Mouse (Mus musculus) lung, embryonic 16.5 days (tissue): ENCODE results near the gene Cst13. TPM values are rescaled to one million over a fixed set of nuclear protein-coding genes. Genes with fewer than 3 reads are reported as not detected.

Experiments
- ATAC-seq: fragments of 200-750 bp; cut with Nextera tagmentation; 2 replicates; pipeline ENCODE4 v1.8.0; 2017; ENCODE audit warnings: low read depth, mild to moderate bottlenecking, moderate library complexity
- H3K27ac ChIP-seq: fragments of 300-500 bp; sonication (generic); 2 replicates; pipeline ENCODE4 v1.5.1; 2014; ENCODE audit warnings: mild to moderate bottlenecking, control low read depth, low read length
- H3K27me3 ChIP-seq: fragments of 300-500 bp; sonication (generic); 2 replicates; pipeline ENCODE4 v1.6.1; 2014; ENCODE audit warnings: low read depth, low read length, mixed read lengths; ENCODE audit not compliant: control insufficient read depth, insufficient read depth
- H3K36me3 ChIP-seq: fragments of 300-500 bp; sonication (generic); 2 replicates; pipeline ENCODE4 v1.6.1; 2014; ENCODE audit warnings: low read length; ENCODE audit not compliant: control insufficient read depth, insufficient read depth
- H3K4me1 ChIP-seq: fragments of 300-500 bp; sonication (generic); replicated peaks from 2 replicates; pipeline ENCODE4 v1.6.1; 2014; ENCODE audit warnings: low read length, mixed read lengths; ENCODE audit not compliant: control insufficient read depth, insufficient read depth
- H3K4me2 ChIP-seq: fragments of 300-500 bp; sonication (generic); 2 replicates; pipeline ENCODE4 v1.6.1; 2014; ENCODE audit warnings: low read depth, low read length, control low read depth
- H3K4me3 ChIP-seq: fragments of 300-500 bp; sonication (generic); 2 replicates; pipeline ENCODE4 v1.5.1; 2014; ENCODE audit warnings: mild to moderate bottlenecking, low read length, control low read depth
- H3K9ac ChIP-seq: fragments of 300-500 bp; sonication (generic); 2 replicates; pipeline ENCODE4 v1.6.1; 2014; ENCODE audit warnings: low read length, control low read depth
- H3K9me3 ChIP-seq: fragments of 300-500 bp; sonication (generic); 2 replicates; pipeline ENCODE4 v1.6.1; 2016; ENCODE audit warnings: low read length; ENCODE audit not compliant: control insufficient read depth
- WGBS: fragments of 180-500 bp; shearing (Covaris S2); extraction: QIAGEN DNeasy Blood & Tissue Kit; methylation state at CpG from one replicate; pipeline ENCODE4 v1.1.7; 2014; 5-methylcytosine and 5-hydroxymethylcytosine counted together
- polyA plus RNA-seq: library from polyadenylated mRNA; unstranded; fragments of >200 nt; fragmentation: Nextera tagmentation; extraction: Ambion mirVana; gene quantifications from 2 replicates; pipeline ENCODE4 v1.2.1, GENCODE M21; 2015

Gene Cst13
- polyA plus RNA-seq, 1 experiment from 2014 or later = not detected

DNA sequence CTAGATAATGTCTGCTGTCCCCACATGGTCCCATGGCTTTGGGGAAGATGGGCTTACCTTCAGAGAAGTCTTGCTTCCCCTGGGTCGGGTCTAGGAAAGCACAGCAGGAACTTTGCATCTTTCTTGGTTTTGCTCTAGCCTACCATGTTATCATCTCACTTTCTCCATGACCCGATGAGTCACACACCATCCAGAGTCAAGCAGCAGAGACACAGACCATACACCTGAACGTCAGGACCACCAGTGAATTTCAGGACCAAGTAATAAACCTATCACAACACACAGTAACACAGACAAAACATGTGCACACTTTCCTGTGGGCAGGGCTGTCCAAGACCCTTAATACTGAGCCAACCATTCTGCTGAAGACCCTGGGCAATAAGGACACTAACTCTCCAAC lies 50.6 kb downstream of the Cst13 start:
- Histone ChIP-seq H3K27ac (no peak overlapping the region), H3K9ac (no peak overlapping the region), H3K4me3 (no peak overlapping the region), H3K9me3 (no peaks in the 10 kb centered on the region), H3K4me1 (peaks cover 21% of the 10 kb centered on the region), H3K4me2 (no peak overlapping the region), H3K36me3 (peaks cover 13% of the 10 kb centered on the region), H3K27me3 (no peaks in the 10 kb centered on the region)
- WGBS = 85% methylated on average over 3 of the region's 3 CpGs
- ATAC-seq = no peak

- H3K27me3 ChIP-seq = no peaks in the 10 kb centered on the region
- peaks cover 13% of the 10 kb centered on the region for H3K36me3 ChIP-seq
- WGBS = 30% methylated on average over 4 of the region's 4 CpGs
- H3K4me2 ChIP-seq = peak overlapping the region; percentile 76
- peak overlapping the region; percentile 23; the same call in 1 of the 2 replicates for H3K27ac ChIP-seq
- H3K4me1 ChIP-seq = peaks cover 32% of the 10 kb centered on the region
- H3K9me3 ChIP-seq = no peaks in the 10 kb centered on the region
- H3K4me3 ChIP-seq = peak overlapping the region; percentile 77
- H3K9ac ChIP-seq = peak overlapping the region; percentile 11; the same call in 1 of the 2 replicates
- ATAC-seq = no peak
Observed at GRCm38 (mm10) chr2:148872860-148873259, 53.0 kb downstream of the Cst13 start.

- Histone ChIP-seq H3K4me2 (peak overlapping the region; percentile 76), H3K36me3 (peaks cover 13% of the 10 kb centered on the region), H3K4me1 (peaks cover 38% of the 10 kb centered on the region), H3K27ac (peak overlapping the region; percentile 96; the same call in 1 of the 2 replicates), H3K9me3 (no peaks in the 10 kb centered on the region), H3K27me3 (no peaks in the 10 kb centered on the region), H3K4me3 (peak overlapping the region; percentile 77), H3K9ac (peak overlapping the region; percentile 85)
- WGBS = 12% methylated on average over 3 of the region's 3 CpGs
- no peak for ATAC-seq
Observed at GRCm38 (mm10) chr2:148874224-148874616, 54.3 kb downstream of the Cst13 start.

DNA sequence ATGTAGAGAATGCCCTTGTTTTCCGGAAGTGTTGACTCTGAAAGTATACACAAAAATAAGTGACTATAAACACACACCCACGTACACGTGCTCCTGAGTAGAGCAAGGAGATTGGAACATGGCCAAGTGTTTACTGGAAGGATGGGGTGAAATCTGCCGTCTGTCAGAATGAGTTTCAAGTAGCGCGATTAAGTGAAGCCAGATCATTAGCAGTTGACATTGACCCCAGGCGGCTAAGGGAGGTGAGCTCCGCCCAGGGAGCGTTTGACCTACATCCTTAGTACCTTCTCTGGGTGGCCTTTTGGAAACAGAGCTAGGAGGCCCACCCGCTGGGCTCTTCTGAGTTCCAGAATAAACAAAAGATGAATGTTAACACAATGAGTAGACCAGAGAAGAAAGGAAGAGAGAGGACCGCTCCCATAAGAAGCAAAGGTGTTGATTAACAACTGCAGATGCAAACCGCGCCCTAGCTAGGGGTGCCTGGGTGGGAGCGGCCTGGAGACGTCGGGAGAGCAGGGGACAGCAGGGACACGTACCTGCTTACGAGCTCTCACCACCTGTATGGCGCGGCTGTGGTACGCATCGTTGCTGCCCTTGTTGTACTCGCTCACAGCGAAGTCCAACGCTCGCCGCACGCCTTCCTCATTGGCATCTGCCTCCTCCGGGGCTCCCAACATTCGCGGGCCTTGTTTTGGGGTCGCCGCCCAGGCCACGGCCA lies 54.9 kb downstream of the Cst13 start:
- H3K36me3 ChIP-seq = peaks cover 13% of the 10 kb centered on the region
- WGBS = under 1% methylated on average over 34 of the region's 34 CpGs
- H3K4me2 ChIP-seq = peak overlapping the region; percentile 76
- H3K9ac ChIP-seq = peak overlapping the region; percentile 85
- peak overlapping the region; percentile 96 for H3K27ac ChIP-seq
- H3K27me3 ChIP-seq = no peaks in the 10 kb centered on the region
- H3K4me3 ChIP-seq = peak overlapping the region; percentile 77
- no peaks in the 10 kb centered on the region for H3K9me3 ChIP-seq
- H3K4me1 ChIP-seq = peaks cover 38% of the 10 kb centered on the region
- ATAC-seq = peak; percentile 65

DNA sequence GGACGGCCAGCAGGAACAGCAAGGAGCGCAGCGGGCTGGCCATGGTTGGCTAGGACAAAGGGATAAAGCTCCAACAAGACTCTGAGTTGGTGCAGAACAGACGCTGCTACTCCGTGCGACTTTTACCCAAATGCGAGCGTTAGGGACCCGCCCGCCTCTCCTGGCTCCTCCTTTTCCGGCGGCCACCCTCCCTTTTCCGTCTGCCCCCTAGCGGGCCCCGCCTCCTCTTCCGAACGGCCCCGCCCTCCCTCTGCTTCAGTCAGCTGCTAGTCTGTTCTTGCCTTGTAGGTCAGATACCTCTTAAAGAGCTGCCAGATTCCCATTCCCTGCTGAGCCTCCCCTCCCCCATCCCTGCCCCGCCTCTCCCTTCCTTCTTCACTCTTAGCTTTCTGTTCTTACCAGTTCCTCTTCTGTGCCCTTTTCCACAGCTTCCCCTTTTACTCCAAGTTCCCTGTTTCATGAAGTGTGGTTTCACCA lies 55.5 kb downstream of the Cst13 start, which contains the start of gene Cst3:
Cst3 (minus strand) TSS at position 358 of the 477 bp plus-strand sequence.
- peak within 1 kb of the TSS; percentile 85 for H3K9ac ChIP-seq
- peak within 1 kb of the TSS; percentile 96 for H3K27ac ChIP-seq
- peak; percentile 97 for ATAC-seq
- no peaks in the 10 kb centered on the region for H3K27me3 ChIP-seq
- H3K4me2 ChIP-seq = peak within 1 kb of the TSS; percentile 76
- H3K4me1 ChIP-seq = peaks cover 38% of the 10 kb centered on the region
- under 1% methylated on average over 16 of the region's 19 CpGs for WGBS
- no peaks in the 10 kb centered on the region for H3K9me3 ChIP-seq
- H3K4me3 ChIP-seq = peak within 1 kb of the TSS; percentile 77
- H3K36me3 ChIP-seq = peaks cover 13% of the 10 kb centered on the region

- ATAC-seq = no peak
- H3K27ac ChIP-seq = peak overlapping the region; percentile 63
- H3K27me3 ChIP-seq = no peaks in the 10 kb centered on the region
- WGBS = 20% methylated on average over 3 of the region's 3 CpGs
- H3K9me3 ChIP-seq = no peaks in the 10 kb centered on the region
- no peak overlapping the region for H3K9ac ChIP-seq
- no peak overlapping the region for H3K4me3 ChIP-seq
- H3K4me2 ChIP-seq = no peak overlapping the region
- H3K36me3 ChIP-seq = no peaks in the 10 kb centered on the region
- H3K4me1 ChIP-seq = peaks cover 38% of the 10 kb centered on the region
Observed at GRCm38 (mm10) chr2:148877016-148877770, 57.3 kb downstream of the Cst13 start.

DNA sequence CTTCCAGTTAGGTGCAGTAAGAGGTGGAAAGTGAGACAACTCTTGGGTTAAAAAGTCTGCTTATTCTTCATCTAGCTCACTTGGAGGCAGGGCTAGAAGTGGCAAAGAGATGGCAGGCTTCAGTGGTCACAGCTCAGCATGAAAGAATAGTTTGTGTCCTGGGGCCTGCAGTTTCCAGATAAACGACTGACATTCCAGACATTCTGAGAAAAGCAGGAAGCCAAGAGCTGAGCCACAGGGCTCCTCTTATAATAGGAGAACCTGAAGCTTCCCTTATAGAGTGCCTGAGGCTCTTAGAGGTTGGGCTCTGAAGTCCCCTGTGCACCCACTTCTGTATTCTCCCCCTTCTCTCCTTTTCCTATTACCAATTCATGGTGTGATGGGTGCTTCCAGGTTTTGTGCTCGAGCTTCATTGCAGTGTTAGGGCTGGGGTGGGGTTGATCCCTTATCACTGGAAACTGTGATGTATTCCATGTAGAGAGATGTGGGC lies 58.8 kb downstream of the Cst13 start:
- Histone ChIP-seq H3K36me3 (no peaks in the 10 kb centered on the region), H3K4me2 (no peak overlapping the region), H3K27ac (no peak overlapping the region), H3K9ac (no peak overlapping the region), H3K9me3 (no peaks in the 10 kb centered on the region), H3K27me3 (no peaks in the 10 kb centered on the region), H3K4me3 (no peak overlapping the region), H3K4me1 (peaks cover 24% of the 10 kb centered on the region)
- WGBS = 13% methylated on average over 2 of the region's 2 CpGs
- ATAC-seq = no peak

GRCm38 (mm10) chr2:148879199-148879598 lies 59.3 kb downstream of the Cst13 start:
- no peaks in the 10 kb centered on the region for H3K27me3 ChIP-seq
- H3K4me1 ChIP-seq = peaks cover 19% of the 10 kb centered on the region
- H3K4me2 ChIP-seq = no peak overlapping the region
- no peaks in the 10 kb centered on the region for H3K36me3 ChIP-seq
- H3K4me3 ChIP-seq = no peak overlapping the region
- no peaks in the 10 kb centered on the region for H3K9me3 ChIP-seq
- 60% methylated on average over 1 of the region's 1 CpGs for WGBS
- no peak for ATAC-seq
- H3K9ac ChIP-seq = no peak overlapping the region
- H3K27ac ChIP-seq = no peak overlapping the region
